Mouse (Mus musculus): ENCODE data around the gene Tmed10. TPM values are rescaled to one million over a fixed set of nuclear protein-coding genes. Genes with fewer than 3 reads are reported as not detected.

Tmed10 gene
- total RNA-seq, 2 experiments from 2014 or later, result 168 to 175 TPM

DNA sequence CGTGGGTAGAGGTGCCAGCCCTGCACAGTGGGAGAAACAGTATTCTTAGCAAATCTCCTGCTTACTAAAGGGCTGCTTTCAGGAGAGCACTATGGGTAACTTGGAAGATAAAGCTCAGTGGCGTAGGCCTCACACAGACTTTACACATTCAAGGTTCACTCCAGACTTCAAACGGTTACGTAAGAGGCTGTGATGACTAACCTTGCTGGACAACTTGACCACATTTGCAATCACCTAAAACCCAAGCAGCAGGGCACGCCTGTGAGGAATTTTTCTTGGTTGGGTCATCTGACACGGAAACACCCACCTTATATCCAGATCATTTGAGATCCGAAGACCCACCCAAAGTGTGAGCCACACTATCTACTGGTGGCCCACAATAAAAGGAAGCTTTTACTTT, 44.5 kb downstream of the Tmed10 start:
- no peak for DNase-seq

DNA sequence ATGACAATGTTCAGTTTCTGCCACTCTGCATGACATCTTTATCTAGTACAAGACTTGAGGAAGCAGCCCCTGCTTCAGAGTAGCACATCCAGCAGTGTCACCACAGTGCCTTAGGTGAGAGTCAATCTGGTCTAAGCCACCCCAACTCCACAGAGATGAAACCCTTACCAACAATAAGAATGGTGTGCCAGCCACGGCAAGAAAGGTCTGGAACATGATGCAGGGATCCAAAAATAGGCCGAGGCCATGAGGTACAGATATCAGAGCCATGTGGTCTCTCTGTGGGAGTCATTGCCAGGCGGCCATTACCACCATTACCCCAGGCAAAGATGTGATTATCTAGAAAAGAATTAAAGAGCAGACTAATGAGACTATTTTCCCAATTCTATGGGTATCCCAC, 66.0 kb downstream of the Tmed10 start:
- peak in 1 of 2 experiments; percentile 31 for DNase-seq

DNA sequence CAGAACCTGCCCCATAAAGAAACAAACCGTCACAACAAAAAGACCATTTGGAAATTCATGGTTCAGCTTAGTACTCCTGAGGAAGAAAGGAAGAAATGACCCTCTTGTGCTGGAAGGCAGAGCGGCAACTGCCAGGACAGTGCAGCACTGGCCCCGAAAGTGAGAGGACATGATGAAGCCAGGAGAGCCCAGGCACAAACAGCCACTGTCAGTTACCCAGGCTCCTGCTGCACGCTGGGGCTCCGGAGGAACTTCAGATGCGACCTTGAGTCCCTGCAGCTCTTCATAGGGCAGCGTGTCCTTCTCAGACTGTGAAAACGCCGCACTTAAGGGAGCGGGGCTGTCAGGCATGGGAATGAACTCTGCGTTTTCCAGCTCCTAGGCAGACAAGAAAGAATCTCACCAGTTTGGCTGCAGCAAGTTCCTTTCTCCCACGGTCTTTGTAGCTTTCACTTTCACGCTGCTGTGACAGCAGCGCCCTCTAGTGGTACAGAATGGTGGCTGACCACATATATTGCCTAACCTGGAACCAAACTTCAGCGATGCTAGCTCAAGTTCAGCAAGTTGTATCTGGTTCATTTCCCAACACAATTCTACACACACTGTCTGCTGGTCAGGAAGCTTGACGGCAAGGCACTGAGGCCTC, 69.3 kb downstream of the Tmed10 start:
- DNase-seq, result peak; percentile 86 to 92

DNA sequence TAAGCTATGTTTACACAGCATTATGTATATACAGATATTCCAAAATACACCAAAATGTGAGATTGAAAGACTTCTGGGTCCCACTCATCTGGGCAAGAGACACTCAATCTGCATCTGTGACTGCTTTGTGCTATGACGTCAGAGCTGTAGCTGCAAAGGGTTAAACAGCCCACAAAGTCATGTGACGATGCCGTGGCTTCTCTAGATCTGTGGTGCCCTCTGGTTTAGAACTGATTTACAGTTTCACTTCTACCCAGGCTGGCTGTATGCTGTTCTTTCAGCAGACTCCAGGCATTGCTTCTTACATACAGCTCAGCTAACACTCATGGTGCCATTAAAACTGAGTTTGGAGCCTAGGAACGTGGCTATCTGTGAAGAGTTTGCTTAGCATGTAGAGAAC, 69.9 kb downstream of the Tmed10 start:
- DNase-seq, result peak in 1 of 2 experiments; percentile 31

DNA sequence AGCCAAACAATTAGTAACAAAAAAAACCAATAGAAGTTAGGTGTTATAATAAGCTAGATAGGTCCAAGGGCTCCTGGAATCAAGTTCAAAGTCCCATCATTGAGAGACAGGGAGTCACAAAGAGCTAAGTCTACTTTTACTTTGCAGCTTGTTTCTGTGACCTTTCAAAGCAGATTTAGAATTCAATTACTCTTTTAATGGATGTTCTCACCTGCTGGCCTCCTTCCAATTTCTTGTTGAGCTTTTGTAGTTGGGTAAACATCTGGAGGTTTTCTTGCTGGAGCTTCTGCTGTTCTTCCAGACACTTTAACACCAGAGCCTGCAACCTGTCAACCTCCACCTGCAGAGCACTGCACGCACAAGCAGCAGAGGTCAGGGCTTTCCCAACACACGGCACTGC, 71.4 kb downstream of the Tmed10 start:
- DNase-seq, result no peak

DNA sequence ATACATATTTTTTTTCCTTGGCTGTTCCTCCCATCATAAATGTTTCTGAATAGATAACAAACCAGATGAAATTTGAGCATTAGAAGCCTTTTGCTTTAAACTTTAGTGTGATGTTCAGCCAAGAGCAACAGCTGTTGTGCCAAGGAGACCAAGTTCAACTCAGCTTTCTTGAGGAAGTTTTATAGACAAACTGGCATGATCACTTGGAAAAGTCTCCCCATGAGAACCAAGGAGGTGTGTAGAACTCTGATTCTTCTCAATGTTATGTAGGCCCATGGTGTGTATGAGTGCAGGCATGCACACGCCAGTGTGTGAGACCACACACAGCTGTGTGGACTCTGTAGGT, 75.8 kb downstream of the Tmed10 start:
- DNase-seq, result no peak

DNA sequence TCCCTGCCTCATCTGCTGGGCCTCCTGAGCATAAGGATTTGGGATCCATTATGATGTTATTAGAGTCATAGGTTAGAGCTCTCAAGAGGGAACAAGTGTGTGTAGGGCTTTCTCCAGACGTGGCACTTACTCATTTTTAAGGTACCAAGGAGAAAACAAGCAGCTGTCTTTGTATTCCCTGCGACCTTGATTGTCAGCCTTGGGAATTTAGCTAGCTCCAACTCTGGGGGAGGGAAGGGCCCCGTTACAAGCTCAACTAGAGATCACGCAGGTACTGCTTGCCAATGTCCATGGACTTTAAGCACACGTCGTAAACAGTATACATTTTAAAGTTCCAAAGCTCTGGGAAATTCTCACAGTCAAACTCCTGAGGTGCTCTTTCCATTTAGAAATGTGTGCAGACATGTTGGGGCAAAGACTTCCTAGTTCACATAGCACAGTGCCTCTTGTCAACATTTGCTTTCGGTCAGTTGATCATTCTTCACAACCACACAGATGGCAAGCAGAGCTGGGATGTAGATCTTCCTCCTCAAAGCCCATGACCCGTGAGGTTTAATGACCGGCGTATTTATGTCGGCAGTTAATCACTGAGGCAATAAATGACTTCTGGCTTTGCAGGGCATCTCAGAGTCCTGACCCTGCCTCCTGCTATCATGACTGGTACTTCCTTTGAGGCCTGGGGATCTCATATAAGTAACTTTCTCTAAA, 76.4 kb downstream of the Tmed10 start:
- DNase-seq, result no peak

DNA sequence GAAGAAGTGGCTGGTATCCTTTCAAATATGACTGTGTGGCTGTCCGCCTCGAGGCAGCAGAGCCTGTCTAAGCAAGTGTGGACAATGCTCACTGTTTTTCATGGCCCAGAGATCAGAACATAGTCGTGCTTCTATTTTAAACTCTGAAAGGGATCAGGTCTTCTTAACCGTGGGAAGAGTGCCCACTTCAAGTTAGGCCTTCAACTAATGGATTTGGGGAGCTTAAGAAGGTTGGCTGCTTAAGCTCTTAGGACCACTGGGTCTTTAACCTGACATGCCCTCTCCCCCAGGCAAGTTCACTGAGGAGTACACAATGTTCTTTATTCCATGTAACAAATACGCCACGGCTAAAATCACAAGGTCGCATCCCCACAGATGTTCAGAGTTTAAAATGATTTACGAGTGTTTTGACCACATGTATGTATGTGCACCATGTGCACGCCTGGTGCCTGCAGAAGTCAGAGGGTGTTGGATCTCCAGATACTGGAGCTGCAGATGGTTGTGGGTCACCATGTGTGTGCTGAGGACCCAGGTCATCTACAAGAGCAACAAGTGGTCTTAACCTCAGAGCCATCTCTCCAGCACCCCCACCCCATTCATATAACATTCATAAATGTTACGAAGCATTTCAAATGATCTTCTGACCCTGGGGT, 77.2 kb downstream of the Tmed10 start:
- DNase-seq, result no peak

DNA sequence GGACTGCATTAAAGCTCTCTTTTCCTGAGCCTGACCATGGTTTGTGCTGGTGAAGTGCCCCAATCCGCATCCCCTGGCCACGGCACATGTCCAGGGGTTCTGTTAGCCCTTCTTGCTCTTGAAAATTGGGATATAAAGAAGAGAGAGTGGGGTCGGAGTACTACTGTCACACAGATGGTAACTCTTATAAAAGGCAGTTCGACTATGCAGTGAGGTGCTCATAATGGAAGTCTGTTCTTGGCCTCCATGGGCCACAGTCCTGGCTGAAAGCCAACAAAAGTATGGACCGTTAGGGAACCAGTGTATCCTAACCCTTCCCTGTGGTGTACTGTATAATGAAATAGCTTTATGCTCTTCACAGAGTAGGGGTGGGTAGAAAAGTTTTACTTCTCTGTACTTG, 77.7 kb downstream of the Tmed10 start:
- DNase-seq, result no peak

DNA sequence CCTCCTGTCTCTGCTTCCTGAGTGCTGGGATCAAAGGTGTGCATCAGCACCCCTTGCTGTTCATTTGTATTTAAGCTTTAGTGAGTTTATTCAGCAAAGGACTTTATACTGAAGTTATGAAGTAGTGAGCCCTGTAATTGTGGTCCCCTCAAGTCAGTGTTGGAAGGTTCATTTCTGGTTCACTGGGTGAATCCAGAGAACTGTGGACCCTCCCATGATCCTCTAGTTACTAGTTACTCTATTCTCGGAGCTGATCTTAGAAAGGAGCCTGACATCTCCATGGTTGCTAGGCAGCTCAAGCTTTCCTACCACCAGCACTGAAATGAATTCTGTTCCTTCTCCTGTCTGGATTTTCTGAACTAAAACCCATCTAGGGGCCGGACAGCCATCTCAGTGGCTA, 79.1 kb downstream of the Tmed10 start:
- DNase-seq, result no peak

DNA sequence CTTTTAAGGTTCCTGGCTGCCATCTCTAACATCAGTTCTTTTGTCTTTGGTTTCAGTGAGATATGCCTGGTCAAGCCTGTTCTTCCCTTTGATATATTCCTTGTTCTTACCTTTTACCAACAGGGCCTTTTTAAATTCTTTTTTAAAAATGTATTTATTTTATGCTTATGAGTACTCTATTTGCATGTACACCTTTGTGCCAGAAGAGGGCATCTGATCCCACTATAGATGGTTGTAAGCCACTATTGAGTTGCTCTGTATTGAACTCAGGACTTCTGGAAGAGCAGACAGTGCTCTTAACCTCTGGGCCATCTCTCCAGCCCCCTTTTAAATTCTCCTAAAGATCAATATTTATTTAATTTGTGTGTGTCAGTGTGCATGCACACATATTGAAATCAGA, 81.7 kb downstream of the Tmed10 start:
- DNase-seq, result no peak

DNA sequence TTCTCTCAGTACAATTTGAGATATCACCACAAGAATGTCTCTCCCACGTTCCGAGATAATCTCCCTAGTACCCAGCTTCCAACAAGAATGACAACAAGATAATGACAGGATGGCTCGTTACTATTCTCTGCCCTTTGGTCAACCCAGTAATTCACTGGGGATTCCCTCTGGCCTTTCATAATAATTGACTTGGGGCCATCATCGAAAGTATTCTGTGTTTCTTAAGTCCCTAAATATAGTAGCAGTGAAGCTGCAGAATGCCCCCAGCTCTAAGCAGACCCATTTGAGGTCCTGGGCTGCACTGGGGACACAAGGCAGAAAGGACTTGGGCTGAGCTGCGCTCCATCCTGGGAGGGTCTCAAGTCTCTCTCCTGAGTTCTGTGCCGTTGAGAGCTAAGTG, 82.4 kb downstream of the Tmed10 start:
- no peak for DNase-seq

DNA sequence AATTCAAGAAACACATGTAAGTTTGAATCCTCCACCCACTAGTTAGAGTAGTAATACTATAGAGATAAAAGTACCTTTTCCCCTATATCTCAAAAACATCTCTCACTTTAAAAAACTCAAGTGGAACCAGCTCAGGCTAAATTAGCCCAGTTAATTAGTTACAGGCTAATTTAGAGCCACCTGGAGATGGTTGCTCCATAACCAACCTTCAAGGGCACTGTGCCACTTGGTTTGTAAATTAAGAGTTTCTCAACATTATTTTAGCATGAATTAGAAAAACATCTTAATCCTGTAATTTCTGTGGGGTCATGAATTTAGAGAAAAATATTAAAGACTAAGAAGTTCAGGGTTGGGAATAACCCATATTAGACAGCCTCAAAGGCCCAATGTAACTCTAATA, 83.1 kb downstream of the Tmed10 start:
- DNase-seq, result no peak

DNA sequence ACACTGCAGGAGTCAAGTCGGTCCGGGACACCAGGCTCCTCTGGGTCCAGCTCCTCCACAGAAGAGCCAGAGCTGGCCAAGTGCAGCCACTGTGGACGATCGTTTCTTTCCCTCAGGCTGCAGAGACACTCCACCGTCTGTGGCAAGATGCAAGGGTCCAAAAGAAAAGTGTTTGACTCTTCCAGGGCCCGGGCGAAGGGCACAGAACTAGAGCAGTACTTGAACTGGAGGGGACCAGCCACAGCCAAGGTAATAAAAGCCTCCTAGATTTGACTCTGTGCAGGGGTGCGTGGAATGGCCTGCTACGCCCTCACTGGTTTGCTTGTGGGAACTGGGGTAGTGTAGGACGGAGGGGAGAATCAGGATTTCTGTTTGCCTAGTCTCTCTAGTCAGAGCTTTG, 84.0 kb downstream of the Tmed10 start:
- DNase-seq, result no peak

Other genes starting within 250 kb of the Tmed10 start
- gene Rps6kl1, start 223.6 kb downstream of the Tmed10 start, total RNA-seq (2021), result 1 to 10 TPM; 1.4 to 2.1 TPM
- gene Pgf, start 197.1 kb downstream of the Tmed10 start, total RNA-seq (2021), result 1 to 10 TPM; 3.8 to 5.3 TPM
- gene Eif2b2, start 155.4 kb downstream of the Tmed10 start, total RNA-seq (2021), result 10 to 100 TPM; 43.5 to 48.3 TPM
- 1 to 10 TPM; 7.9 to 9.5 TPM for gene Mlh3, start 104.2 kb downstream of the Tmed10 start, total RNA-seq (2021)
- gene Acyp1, start 86.4 kb downstream of the Tmed10 start, total RNA-seq (2021), result 10 to 100 TPM; 20.5 to 25.2 TPM
- 1 to 10 TPM; 1.7 to 2.3 TPM for gene Zc2hc1c, start 86.3 kb downstream of the Tmed10 start, total RNA-seq (2021)
- gene Nek9, start 35.5 kb downstream of the Tmed10 start, total RNA-seq (2021), result 100 to 1,000 TPM; 119 to 125 TPM
- gene Fos, start 99.0 kb upstream of the Tmed10 start, total RNA-seq (2021), result 1 to 10 TPM; 2.1 to 5.4 TPM
- 10 to 100 TPM; 14.8 to 16.5 TPM for gene Jdp2, start 224.2 kb upstream of the Tmed10 start, total RNA-seq (2021)